Mouse (Mus musculus) intestine, postnatal 0 days (tissue): ENCODE measurements around the gene Rnf181. TPM values are rescaled to one million over a fixed set of nuclear protein-coding genes. Genes with fewer than 3 reads are reported as not detected.

Experiments used
- ATAC-seq: fragments of 200-750 bp; cut with Nextera tagmentation; 2 replicates; pipeline ENCODE4 v1.8.0; 2017; ENCODE audit warnings: mild to moderate bottlenecking, moderate TSS enrichment, moderate library complexity
- H3K27ac ChIP-seq: fragments of 300-500 bp; sonication (generic); 2 replicates; pipeline ENCODE4 v1.5.1; 2014; ENCODE audit warnings: mild to moderate bottlenecking, low read depth, low read length, moderate library complexity
- H3K27me3 ChIP-seq: fragments of 300-500 bp; sonication (generic); replicated peaks from 2 replicates; pipeline ENCODE4 v1.6.1; 2014; ENCODE audit warnings: low read length, mixed read lengths; ENCODE audit not compliant: control insufficient read depth, insufficient read depth
- H3K36me3 ChIP-seq: fragments of 300-500 bp; sonication (generic); 2 replicates; pipeline ENCODE4 v1.6.1; 2014; ENCODE audit warnings: mild to moderate bottlenecking, moderate library complexity; ENCODE audit not compliant: control insufficient read depth, insufficient read depth
- H3K4me1 ChIP-seq: fragments of 300-500 bp; sonication (generic); replicated peaks from 2 replicates; pipeline ENCODE4 v1.6.1; 2014; ENCODE audit warnings: antibody characterized with exemption, low read length, mixed read lengths; ENCODE audit not compliant: control insufficient read depth, insufficient read depth
- H3K4me2 ChIP-seq: fragments of 300-500 bp; sonication (generic); replicated peaks from 2 replicates; pipeline ENCODE4 v1.6.1; 2014; ENCODE audit warnings: low read depth, mild to moderate bottlenecking, moderate library complexity
- H3K4me3 ChIP-seq: fragments of 300-500 bp; sonication (generic); 2 replicates; pipeline ENCODE4 v1.5.1; 2014; ENCODE audit warnings: low read depth, low read length
- H3K9ac ChIP-seq: fragments of 300-500 bp; sonication (generic); 2 replicates; pipeline ENCODE4 v1.6.1; 2014; ENCODE audit warnings: mild to moderate bottlenecking, low read depth, low read length
- H3K9me3 ChIP-seq: fragments of 300-500 bp; sonication (generic); 2 replicates; pipeline ENCODE4 v1.6.1; 2016; ENCODE audit warnings: mixed run types; ENCODE audit not compliant: control insufficient read depth
- CTCF ChIP-seq: sonication (generic); IDR thresholded peaks from 2 replicates; pipeline ENCODE4 v1.5.1; 2016; ENCODE audit warnings: low read depth, mild to moderate bottlenecking, control low read depth, antibody characterized with exemption, moderate library complexity
- WGBS: fragments of 180-500 bp; shearing (Covaris S2); extraction: QIAGEN DNeasy Blood & Tissue Kit; methylation state at CpG from one replicate; pipeline ENCODE4 v1.1.7; 2014; 5-methylcytosine and 5-hydroxymethylcytosine counted together
- polyA plus RNA-seq: library from polyadenylated mRNA; unstranded; fragments of >200 nt; fragmentation: Nextera tagmentation; extraction: Ambion mirVana; gene quantifications from 2 replicates; pipeline ENCODE4 v1.2.1, GENCODE M21; 2015

Gene Rnf181
- polyA plus RNA-seq, 1 experiment from 2014 or later = 122 TPM

DNA sequence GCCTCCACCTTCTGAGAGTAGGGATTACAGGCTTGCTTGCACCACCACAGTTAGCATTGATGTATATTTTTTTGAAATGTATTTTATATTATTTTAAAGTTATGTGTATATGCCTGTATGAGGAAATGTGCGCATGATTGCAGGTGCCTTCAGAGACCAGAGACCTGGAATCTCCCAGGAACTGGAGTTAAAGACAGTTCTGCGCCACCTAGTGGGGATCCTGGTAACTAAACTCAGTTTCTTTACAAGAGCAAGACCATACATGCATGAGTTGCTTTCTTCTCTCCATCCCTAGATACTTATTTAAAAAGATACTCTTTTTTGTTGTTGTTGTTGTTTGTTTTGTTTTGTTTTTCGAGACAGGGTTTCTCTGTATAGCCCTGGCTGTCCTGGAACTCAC, 42.8 kb upstream of the Rnf181 start:
- Histone ChIP-seq H3K4me3 (no peak overlapping the region), H3K27ac (no peak overlapping the region), H3K4me2 (no peak overlapping the region), H3K9me3 (no peaks in the 10 kb centered on the region), H3K4me1 (no peaks in the 10 kb centered on the region), H3K27me3 (no peaks in the 10 kb centered on the region), H3K9ac (no peak overlapping the region), H3K36me3 (no peaks in the 10 kb centered on the region)
- peak; percentile 80 for TF ChIP-seq CTCF
- WGBS = 13% methylated on average over 3 of the region's 3 CpGs
- no peak for ATAC-seq

DNA sequence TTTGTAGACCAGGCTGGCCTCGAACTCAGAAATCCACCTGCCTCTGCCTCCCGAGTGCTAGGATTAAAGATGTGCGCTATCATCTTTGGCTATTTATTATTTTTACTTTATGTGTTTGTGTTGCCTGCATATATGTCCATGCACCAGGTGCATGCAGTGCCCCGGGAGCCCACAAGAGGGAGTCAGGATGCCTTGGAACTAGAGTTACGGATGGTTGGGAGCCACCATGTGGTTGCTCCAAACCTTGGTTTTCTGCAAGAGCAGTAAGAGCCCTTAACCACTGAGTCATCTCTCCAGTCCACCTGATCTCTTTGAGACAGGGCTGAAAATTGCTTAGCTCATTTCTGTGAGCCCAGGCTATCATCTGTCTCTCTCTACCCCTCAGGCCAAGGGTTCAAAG, 40.4 kb upstream of the Rnf181 start:
- Histone ChIP-seq H3K36me3 (no peaks in the 10 kb centered on the region), H3K27me3 (no peaks in the 10 kb centered on the region), H3K4me2 (no peak overlapping the region), H3K9ac (no peak overlapping the region), H3K27ac (no peak overlapping the region), H3K4me3 (no peak overlapping the region), H3K4me1 (no peaks in the 10 kb centered on the region), H3K9me3 (no peaks in the 10 kb centered on the region)
- TF ChIP-seq CTCF = peak; percentile 99
- WGBS = 4% methylated on average over 5 of the region's 5 CpGs
- ATAC-seq = peak; percentile 80

DNA sequence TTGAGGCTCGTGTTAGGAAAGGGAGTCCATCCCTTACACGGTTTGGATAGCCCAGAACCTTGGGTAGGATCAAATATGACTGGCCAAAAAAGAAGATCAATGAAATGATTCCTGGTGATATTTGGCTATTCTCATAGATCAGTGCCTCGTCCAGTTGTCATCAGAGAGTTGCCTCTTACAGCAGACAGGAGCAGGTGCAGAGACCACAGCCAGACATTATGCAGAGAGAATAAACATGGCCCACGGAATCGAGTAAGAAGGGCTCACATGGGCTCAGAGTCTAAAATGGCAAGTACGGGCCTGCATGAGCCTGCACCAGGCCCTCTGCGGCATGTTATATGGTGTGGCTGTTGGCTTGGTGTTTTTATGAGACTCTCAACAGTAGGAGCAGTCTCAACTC, 38.6 kb upstream of the Rnf181 start:
- Histone ChIP-seq H3K4me3 (no peak overlapping the region), H3K9me3 (no peaks in the 10 kb centered on the region), H3K4me1 (no peaks in the 10 kb centered on the region), H3K9ac (no peak overlapping the region), H3K27me3 (no peaks in the 10 kb centered on the region), H3K27ac (no peak overlapping the region), H3K36me3 (no peaks in the 10 kb centered on the region), H3K4me2 (no peak overlapping the region)
- TF ChIP-seq CTCF = no peak
- 84% methylated on average over 7 of the region's 7 CpGs for WGBS
- no peak for ATAC-seq

DNA sequence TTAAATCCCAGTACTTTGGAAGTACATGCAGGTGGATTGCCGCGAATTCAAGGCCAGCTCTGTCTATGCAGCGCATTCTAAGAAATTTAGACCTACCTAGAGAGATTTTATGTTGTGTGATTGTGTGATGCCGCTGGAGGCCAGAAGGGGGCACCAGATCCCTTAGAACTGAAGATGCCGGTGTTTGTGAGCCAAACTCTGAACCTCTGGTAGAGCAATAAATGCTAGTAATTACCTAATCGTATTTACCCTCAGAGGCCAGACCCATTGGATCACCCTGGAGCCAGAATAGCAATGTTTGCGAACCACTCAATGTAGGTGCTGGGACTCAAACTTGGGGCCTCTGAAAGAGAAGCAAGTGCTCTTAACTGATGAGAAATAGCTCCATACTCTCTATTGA, 35.1 kb upstream of the Rnf181 start:
- TF ChIP-seq CTCF = peak; percentile 87
- H3K27ac ChIP-seq = no peak overlapping the region
- no peak overlapping the region for H3K4me3 ChIP-seq
- 22% methylated on average over 7 of the region's 7 CpGs for WGBS
- no peaks in the 10 kb centered on the region for H3K9me3 ChIP-seq
- no peak overlapping the region for H3K4me2 ChIP-seq
- H3K27me3 ChIP-seq = no peaks in the 10 kb centered on the region
- peak; percentile 59 for ATAC-seq
- no peak overlapping the region for H3K9ac ChIP-seq
- H3K36me3 ChIP-seq = no peaks in the 10 kb centered on the region
- H3K4me1 ChIP-seq = no peaks in the 10 kb centered on the region

DNA sequence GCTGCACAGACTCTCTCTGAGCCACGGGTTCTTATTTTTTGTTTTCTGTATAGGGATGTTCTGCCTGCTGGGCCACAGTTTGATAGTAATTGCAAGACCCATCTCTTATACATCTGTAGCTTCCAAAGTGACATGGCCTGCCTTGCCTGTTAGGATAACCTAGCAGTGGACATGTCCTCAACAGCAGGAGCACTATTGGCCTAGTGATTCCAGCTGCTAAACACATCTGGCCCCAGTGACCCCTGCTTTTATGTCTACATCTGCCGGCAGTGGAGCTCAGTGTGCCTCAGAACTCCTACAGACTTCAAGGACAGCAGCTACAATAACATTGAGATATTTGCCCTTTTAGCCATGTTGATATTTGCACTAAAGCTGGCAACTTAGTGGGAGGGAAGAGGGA, 33.2 kb upstream of the Rnf181 start:
- Histone ChIP-seq H3K4me2 (no peak overlapping the region), H3K36me3 (no peaks in the 10 kb centered on the region), H3K27ac (no peak overlapping the region), H3K9ac (no peak overlapping the region), H3K9me3 (no peaks in the 10 kb centered on the region), H3K4me3 (no peak overlapping the region), H3K4me1 (no peaks in the 10 kb centered on the region), H3K27me3 (no peaks in the 10 kb centered on the region)
- ATAC-seq = no peak
- 43% methylated on average over 2 of the region's 2 CpGs for WGBS
- TF ChIP-seq CTCF = no peak

DNA sequence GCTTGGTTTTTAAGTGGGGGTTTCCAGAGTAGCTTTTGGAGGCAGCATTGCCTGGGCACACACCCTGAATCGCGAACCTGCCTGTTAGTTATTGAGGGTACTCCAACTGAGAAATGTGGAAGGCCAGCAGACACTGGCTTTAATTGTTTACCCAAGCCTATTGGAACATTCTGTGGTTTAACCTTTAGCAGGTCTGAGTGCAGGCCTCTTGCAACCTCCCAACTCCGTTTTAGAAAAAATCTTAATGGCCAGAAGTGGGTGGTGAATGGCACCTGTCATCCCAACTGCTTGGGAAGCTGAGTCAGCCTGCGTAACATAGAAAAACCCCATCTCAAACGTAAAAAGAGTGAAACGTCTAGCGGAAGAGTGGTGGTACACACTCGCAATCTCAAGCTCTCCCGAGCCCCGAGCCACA, 30.1 kb upstream of the Rnf181 start:
- H3K4me1 ChIP-seq = no peaks in the 10 kb centered on the region
- TF ChIP-seq CTCF = no peak
- no peaks in the 10 kb centered on the region for H3K27me3 ChIP-seq
- no peak for ATAC-seq
- H3K36me3 ChIP-seq = no peaks in the 10 kb centered on the region
- 68% methylated on average over 10 of the region's 10 CpGs for WGBS
- no peak overlapping the region for H3K4me2 ChIP-seq
- H3K27ac ChIP-seq = no peak overlapping the region
- no peaks in the 10 kb centered on the region for H3K9me3 ChIP-seq
- H3K4me3 ChIP-seq = no peak overlapping the region
- no peak overlapping the region for H3K9ac ChIP-seq

DNA sequence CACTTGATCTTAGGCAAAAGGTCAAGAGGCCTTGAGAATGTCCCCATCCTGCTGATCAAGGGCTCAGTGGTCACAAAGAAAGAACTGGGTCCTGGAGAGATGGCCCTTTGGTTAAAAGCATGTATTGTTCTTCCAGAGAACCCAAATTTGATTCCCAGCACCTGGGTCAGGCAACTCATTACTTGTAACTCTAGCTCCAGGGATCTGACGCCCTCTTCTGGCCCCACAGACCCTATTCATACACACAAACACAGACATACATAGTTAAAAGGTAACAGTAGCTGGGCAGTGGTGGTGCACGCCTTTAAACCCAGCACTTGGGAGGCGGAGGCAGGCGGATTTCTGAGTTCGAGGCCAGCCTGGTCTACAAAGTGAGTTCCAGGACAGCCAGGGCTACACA, 25.6 kb upstream of the Rnf181 start:
- no peak overlapping the region for H3K4me2 ChIP-seq
- H3K4me1 ChIP-seq = peaks cover 5% of the 10 kb centered on the region; the same call in 1 of the 2 replicates
- H3K4me3 ChIP-seq = no peak overlapping the region
- no peaks in the 10 kb centered on the region for H3K9me3 ChIP-seq
- TF ChIP-seq CTCF = 0 out of 2 replicates have a peak, but pooled peaks have one; percentile 10
- H3K27me3 ChIP-seq = no peaks in the 10 kb centered on the region
- H3K9ac ChIP-seq = no peak overlapping the region
- peaks cover 10% of the 10 kb centered on the region; the same call in 1 of the 2 replicates for H3K36me3 ChIP-seq
- no peak overlapping the region for H3K27ac ChIP-seq
- no peak for ATAC-seq
- WGBS = 99% methylated on average over 5 of the region's 5 CpGs
